Mouse (Mus musculus): ENCODE measurements around the gene Scgb2b26. TPM values are rescaled to one million over a fixed set of nuclear protein-coding genes. Genes with fewer than 3 reads are reported as not detected.

Scgb2b26 gene
- not detected in 2 replicates for polyA plus RNA-seq (2012; rRNA removed)

GRCm38 (mm10) chr7:33944940-33945339 lies at the start of gene Scgb2b26:
Gene Scgb2b26 (minus strand): TSS chr7:33945040.

Other genes with a start within 250 kb of the Scgb2b26 start
- not detected in 2 replicates for gene Scgb2b24, start 205.7 kb downstream of the Scgb2b26 start, polyA plus RNA-seq (2012; rRNA removed)
- gene Scgb1b24, start 201.2 kb downstream of the Scgb2b26 start, polyA plus RNA-seq (2012; rRNA removed) = not detected in 2 replicates
- not detected in 2 replicates for gene Scgb2b27, start 68.9 kb upstream of the Scgb2b26 start, polyA plus RNA-seq (2012; rRNA removed)
- gene Scgb1b27, start 76.4 kb upstream of the Scgb2b26 start, polyA plus RNA-seq (2012; rRNA removed) = not detected in 2 replicates
- gene Scgb1b30, start 150.4 kb upstream of the Scgb2b26 start, polyA plus RNA-seq (2012; rRNA removed) = not detected in 2 replicates
- 4.8 TPM in 2 replicates for gene Wtip, start 188.2 kb upstream of the Scgb2b26 start, polyA plus RNA-seq (2012; rRNA removed)
- 36.5 and 38.4 TPM in 2 replicates for gene Uba2, start 224.6 kb upstream of the Scgb2b26 start, polyA plus RNA-seq (2012; rRNA removed)